Mouse (Mus musculus): ENCODE measurements around the gene Tnfrsf21.

DNA sequence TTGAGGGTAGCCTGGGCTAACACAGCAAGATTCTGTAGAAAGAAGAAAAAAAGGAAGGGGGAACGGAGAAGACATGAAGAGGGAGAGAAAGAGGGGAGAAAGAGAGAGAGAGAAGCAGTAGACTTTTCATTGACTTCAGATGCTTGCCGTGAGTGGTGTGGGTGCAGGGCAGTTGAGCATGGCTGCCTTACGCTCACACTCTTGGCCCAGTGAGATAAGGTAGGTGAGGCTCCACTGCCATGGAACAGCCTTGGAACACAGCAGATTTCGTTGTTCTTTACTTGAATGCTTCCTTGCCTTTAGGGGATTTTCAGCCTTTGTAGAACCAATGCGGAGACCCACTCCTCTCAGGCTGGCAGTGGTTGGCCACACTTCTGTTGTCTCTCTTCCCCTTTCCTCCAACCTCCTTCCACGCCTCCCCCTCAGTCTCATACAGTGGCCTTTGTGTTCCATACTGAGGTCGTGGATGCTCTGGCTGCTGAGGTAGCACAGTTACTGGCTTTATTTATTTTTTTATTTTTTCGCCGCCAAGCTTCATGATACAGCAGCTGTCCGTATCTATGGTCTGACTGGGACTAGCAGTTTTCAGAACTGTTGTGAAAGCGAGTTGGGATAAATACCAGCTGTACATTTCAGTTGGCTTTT is 55.9 kb downstream of the Tnfrsf21 start:
- TF ChIP-seq CTCF (IDR thresholded peaks at IDR 0.05; ENCODE audit: low read depth), result no peak
- no peak for TF ChIP-seq EP300 (optimal IDR thresholded peaks at IDR 0.05)

Data from stomach, postnatal 0 days (tissue).